Mouse (Mus musculus): ENCODE measurements around the gene Gm8206.
"Not testable (repeated sequence)": the region's sequence is repeated elsewhere in the genome, so short reads cannot be mapped to it uniquely, and the experiment has no call there.

- peak; percentile 71 for TF ChIP-seq CTCF (IDR thresholded peaks at IDR 0.05)
- not testable (repeated sequence) for TF ChIP-seq EP300 (IDR thresholded peaks at IDR 0.05)
Observed at GRCm38 (mm10) chr14:6108272-6108925, 14.7 kb upstream of the Gm8206 start, which contains the start of gene Gm3468.

Measured in lung, postnatal 0 days (tissue).